Mouse (Mus musculus) 416B (cell line): ENCODE results near the gene Ppard.
A peak's percentile ranks its signal among the peaks of the same experiment; 100 is the strongest.

Experiments used
- DNase-seq: peaks from one replicate; pipeline ENCODE4 v3.0.0; 2011; ENCODE audit warnings: low read depth

The Ppard gene

GRCm38 (mm10) chr17:28255651-28256050 lies 23.2 kb downstream of the Ppard start:
- DNase-seq, result no peak

- DNase-seq, result peak; percentile 93
Observed at GRCm38 (mm10) chr17:28256651-28257328, 24.3 kb downstream of the Ppard start.

GRCm38 (mm10) chr17:28258325-28258724 lies 25.8 kb downstream of the Ppard start:
- DNase-seq, result no peak

GRCm38 (mm10) chr17:28259890-28260542 lies 27.5 kb downstream of the Ppard start:
- DNase-seq, result peak; percentile 98

- no peak for DNase-seq
Observed at GRCm38 (mm10) chr17:28260543-28260909, 28.0 kb downstream of the Ppard start.

- DNase-seq, result no peak
Observed at GRCm38 (mm10) chr17:28261795-28262194, 29.3 kb downstream of the Ppard start.

- DNase-seq, result no peak
Observed at GRCm38 (mm10) chr17:28263181-28263894, 30.8 kb downstream of the Ppard start.

- no peak for DNase-seq
Observed at GRCm38 (mm10) chr17:28267251-28267650, 34.8 kb downstream of the Ppard start.

GRCm38 (mm10) chr17:28270165-28270564 lies 37.7 kb downstream of the Ppard start:
- DNase-seq, result peak; percentile 49

- DNase-seq, result no peak
Observed at GRCm38 (mm10) chr17:28271537-28272266, 39.2 kb downstream of the Ppard start.

- no peak for DNase-seq
Observed at GRCm38 (mm10) chr17:28272281-28272680, 39.8 kb downstream of the Ppard start.

GRCm38 (mm10) chr17:28272837-28273236 lies 40.3 kb downstream of the Ppard start:
- no peak for DNase-seq

GRCm38 (mm10) chr17:28274739-28275138 lies 42.2 kb downstream of the Ppard start:
- DNase-seq, result peak; percentile 54

GRCm38 (mm10) chr17:28277226-28277625 lies 44.7 kb downstream of the Ppard start:
- DNase-seq, result no peak

- DNase-seq, result no peak
Observed at GRCm38 (mm10) chr17:28277721-28278120, 45.2 kb downstream of the Ppard start.

- no peak for DNase-seq
Observed at GRCm38 (mm10) chr17:28278156-28278555, 45.7 kb downstream of the Ppard start.

- DNase-seq, result no peak
Observed at GRCm38 (mm10) chr17:28279236-28279635, 46.7 kb downstream of the Ppard start.

GRCm38 (mm10) chr17:28279780-28280422 lies 47.4 kb downstream of the Ppard start:
- no peak for DNase-seq

GRCm38 (mm10) chr17:28280423-28280800 lies 47.9 kb downstream of the Ppard start:
- peak; percentile 67 for DNase-seq

GRCm38 (mm10) chr17:28280831-28281377 lies 48.4 kb downstream of the Ppard start:
- no peak for DNase-seq

GRCm38 (mm10) chr17:28281866-28282441 lies 49.5 kb downstream of the Ppard start:
- DNase-seq, result no peak
